Mouse (Mus musculus) liver, postnatal 0 days (tissue): ENCODE data around the gene Cables2. TPM values are rescaled to one million over a fixed set of nuclear protein-coding genes. Genes with fewer than 3 reads are reported as not detected.

Experiments used
- ATAC-seq: fragments of 200-750 bp; cut with Nextera tagmentation; 2 replicates; pipeline ENCODE4 v1.8.0; 2017; ENCODE audit warnings: mild to moderate bottlenecking, moderate library complexity
- DNase-seq: peaks from one replicate; pipeline ENCODE4 v3.0.0-alpha.2; 2016
- H3K27ac ChIP-seq: fragments of 300-500 bp; sonication (generic); 2 replicates; pipeline ENCODE4 v1.5.1; 2014; ENCODE audit warnings: antibody characterized with exemption, moderate library complexity, mild to moderate bottlenecking, low read depth
- H3K27me3 ChIP-seq: fragments of 300-500 bp; sonication (generic); 2 replicates; pipeline ENCODE4 v1.6.1; 2014; ENCODE audit warnings: low read length, control low read depth, mixed read lengths; ENCODE audit not compliant: insufficient read depth
- H3K36me3 ChIP-seq: fragments of 300-500 bp; sonication (generic); replicated peaks from 2 replicates; pipeline ENCODE4 v1.6.1; 2014; ENCODE audit warnings: mild to moderate bottlenecking, control low read depth, low read length, moderate library complexity, mixed read lengths; ENCODE audit not compliant: insufficient read depth
- H3K4me1 ChIP-seq: fragments of 300-500 bp; sonication (generic); 2 replicates; pipeline ENCODE4 v1.6.1; 2014; ENCODE audit warnings: antibody characterized with exemption, mild to moderate bottlenecking, control low read depth; ENCODE audit not compliant: insufficient read depth
- H3K4me2 ChIP-seq: fragments of 300-500 bp; sonication (generic); 2 replicates; pipeline ENCODE4 v1.6.1; 2014; ENCODE audit warnings: low read depth, mild to moderate bottlenecking, low read length, moderate library complexity, mixed read lengths
- H3K4me3 ChIP-seq: fragments of 300-500 bp; sonication (generic); 2 replicates; pipeline ENCODE4 v1.5.1; 2014; ENCODE audit warnings: low read depth, low read length
- H3K9ac ChIP-seq: fragments of 300-500 bp; sonication (generic); replicated peaks from 2 replicates; pipeline ENCODE4 v1.6.1; 2014; ENCODE audit warnings: mild to moderate bottlenecking, moderate library complexity
- H3K9me3 ChIP-seq: fragments of 300-500 bp; sonication (generic); 2 replicates; pipeline ENCODE4 v1.6.1; 2016; ENCODE audit warnings: mild to moderate bottlenecking, control low read depth, low read length, mixed read lengths
- CTCF ChIP-seq: sonication (generic); IDR thresholded peaks from 2 replicates; pipeline ENCODE4 v1.5.1; 2016; ENCODE audit warnings: antibody characterized with exemption, low read depth
- EP300 ChIP-seq: IDR thresholded peaks from 2 replicates; pipeline ENCODE4 v1.6.1; 2016; ENCODE audit warnings: antibody characterized with exemption, low read depth, mild to moderate bottlenecking
- WGBS: fragments of 180-500 bp; shearing (Covaris S2); extraction: QIAGEN DNeasy Blood & Tissue Kit; methylation state at CpG from one replicate; pipeline ENCODE4 v1.1.7; 2014; ENCODE audit not compliant: insufficient replicate concordance; 5-methylcytosine and 5-hydroxymethylcytosine counted together
- polyA plus RNA-seq: library from polyadenylated mRNA; unstranded; fragments of >200 nt; fragmentation: Nextera tagmentation; extraction: Ambion mirVana; gene quantifications from 2 replicates; pipeline ENCODE4 v1.2.1, GENCODE M21; 2015

The Cables2 gene
- polyA plus RNA-seq, 1 experiment from 2014 or later, result 4.7 TPM

GRCm38 (mm10) chr2:180251838-180252237 is 21.5 kb downstream of the Cables2 start:
- H3K27me3 ChIP-seq, result no peaks in the 10 kb centered on the region
- H3K36me3 ChIP-seq, result no peaks in the 10 kb centered on the region
- no peak overlapping the region for H3K27ac ChIP-seq
- H3K9ac ChIP-seq, result no peak overlapping the region
- DNase-seq, result no peak
- H3K4me2 ChIP-seq, result no peak overlapping the region
- H3K4me1 ChIP-seq, result peaks cover 13% of the 10 kb centered on the region
- ATAC-seq, result no peak
- TF ChIP-seq EP300, result no peak
- TF ChIP-seq CTCF, result no peak
- H3K9me3 ChIP-seq, result no peaks in the 10 kb centered on the region
- WGBS, result 78% methylated on average over 3 of the region's 3 CpGs
- H3K4me3 ChIP-seq, result no peak overlapping the region

DNA sequence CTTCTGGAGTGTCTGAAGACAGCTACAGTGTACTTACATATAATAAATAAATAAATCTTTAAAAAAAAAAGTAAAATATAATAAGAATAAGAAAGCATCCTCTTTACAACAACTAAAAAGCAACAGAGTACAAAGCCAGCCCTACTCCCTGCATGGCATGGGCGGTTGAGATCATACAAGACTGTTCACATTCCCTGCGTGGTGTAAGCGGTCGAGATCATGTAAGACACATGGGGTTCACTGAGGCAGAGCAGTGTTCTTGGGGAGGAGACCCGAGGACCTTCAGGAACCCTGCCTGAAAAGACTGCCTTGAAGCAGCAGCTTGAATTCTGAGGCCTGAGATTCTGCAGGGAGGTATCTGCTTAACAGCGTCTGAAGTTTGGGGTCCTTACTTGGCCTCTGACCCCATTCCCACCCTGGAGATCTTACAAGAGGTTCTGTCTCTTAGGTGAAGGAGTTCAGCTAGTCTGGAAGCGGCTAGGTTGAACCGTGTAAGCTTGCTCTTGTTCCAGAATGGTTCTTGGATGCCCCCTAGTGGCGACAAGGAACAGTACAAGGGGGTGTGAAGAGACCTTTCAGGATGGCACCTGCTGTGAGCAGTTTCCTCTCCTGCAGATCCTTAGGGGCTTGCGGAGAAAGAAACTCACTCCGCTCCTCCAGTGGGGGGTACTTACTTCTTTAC is 22.2 kb downstream of the Cables2 start:
- Histone ChIP-seq H3K9me3 (no peaks in the 10 kb centered on the region), H3K27me3 (no peaks in the 10 kb centered on the region), H3K4me1 (peaks cover 6% of the 10 kb centered on the region), H3K9ac (no peak overlapping the region), H3K27ac (no peak overlapping the region), H3K4me3 (no peak overlapping the region), H3K4me2 (no peak overlapping the region), H3K36me3 (no peaks in the 10 kb centered on the region)
- ATAC-seq, result peak; percentile 86
- peak; percentile 78 for DNase-seq
- WGBS, result 29% methylated on average over 11 of the region's 11 CpGs
- TF ChIP-seq EP300 (no peak), CTCF (peak; percentile 99)

- H3K27me3 ChIP-seq, result no peaks in the 10 kb centered on the region
- 61% methylated on average over 9 of the region's 9 CpGs for WGBS
- H3K4me3 ChIP-seq, result no peak overlapping the region
- DNase-seq (peak; percentile 49), ATAC-seq (peak; percentile 60)
- no peaks in the 10 kb centered on the region for H3K9me3 ChIP-seq
- peaks cover 4% of the 10 kb centered on the region; the same call in 1 of the 2 replicates for H3K4me1 ChIP-seq
- H3K9ac ChIP-seq, result no peak overlapping the region
- no peak overlapping the region for H3K27ac ChIP-seq
- no peaks in the 10 kb centered on the region for H3K36me3 ChIP-seq
- no peak overlapping the region for H3K4me2 ChIP-seq
- TF ChIP-seq CTCF, result no peak
- TF ChIP-seq EP300, result no peak
These were observed 24.2 kb downstream of the Cables2 start for GRCm38 (mm10) chr2:180248947-180249660.

- ATAC-seq, result no peak
- Histone ChIP-seq H3K9me3 (no peaks in the 10 kb centered on the region), H3K36me3 (no peaks in the 10 kb centered on the region), H3K9ac (no peak overlapping the region), H3K4me3 (no peak overlapping the region), H3K27me3 (no peaks in the 10 kb centered on the region), H3K4me1 (peaks cover 4% of the 10 kb centered on the region; the same call in 1 of the 2 replicates), H3K27ac (no peak overlapping the region), H3K4me2 (no peak overlapping the region)
- no peak for TF ChIP-seq CTCF
- no peak for TF ChIP-seq EP300
- 82% methylated on average over 5 of the region's 5 CpGs for WGBS
- no peak for DNase-seq
These were observed 25.4 kb downstream of the Cables2 start for GRCm38 (mm10) chr2:180247916-180248315.

- no peak overlapping the region for H3K9ac ChIP-seq
- TF ChIP-seq EP300 (no peak), CTCF (no peak)
- H3K4me1 ChIP-seq, result 0 out of 2 replicates have a peak, but pooled peaks cover 2% of the 10 kb centered on the region
- no peaks in the 10 kb centered on the region for H3K27me3 ChIP-seq
- 75% methylated on average over 4 of the region's 4 CpGs for WGBS
- H3K36me3 ChIP-seq, result no peaks in the 10 kb centered on the region
- no peaks in the 10 kb centered on the region; the same call in 1 of the 2 replicates for H3K9me3 ChIP-seq
- no peak for DNase-seq
- H3K4me2 ChIP-seq, result no peak overlapping the region
- no peak for ATAC-seq
- no peak overlapping the region for H3K4me3 ChIP-seq
- no peak overlapping the region for H3K27ac ChIP-seq
These were observed 30.2 kb downstream of the Cables2 start for GRCm38 (mm10) chr2:180243108-180243507.

DNA sequence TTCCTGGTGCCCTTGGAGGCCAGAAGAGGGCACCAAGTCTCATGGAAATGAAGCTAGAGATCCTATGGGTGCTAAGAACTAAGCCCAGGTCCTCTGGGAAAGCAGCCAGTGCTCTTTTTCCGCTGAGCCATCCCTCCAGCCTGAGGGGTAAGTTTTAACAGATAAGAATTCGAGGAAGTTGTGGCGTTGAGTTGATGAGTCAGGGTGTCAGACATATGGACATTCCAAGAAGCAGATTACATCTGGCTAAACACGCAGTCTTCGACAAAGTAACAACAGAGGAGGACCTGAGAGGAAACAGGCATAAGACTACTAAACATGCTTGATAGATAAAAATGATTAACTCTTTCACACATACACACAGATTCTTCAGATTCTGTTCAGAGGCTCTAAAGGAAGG is 34.7 kb downstream of the Cables2 start:
- DNase-seq, result no peak
- no peaks in the 10 kb centered on the region for H3K36me3 ChIP-seq
- H3K27ac ChIP-seq, result no peak overlapping the region
- H3K4me2 ChIP-seq, result no peak overlapping the region
- no peak overlapping the region for H3K9ac ChIP-seq
- TF ChIP-seq CTCF, result no peak
- peak; percentile 17; the same call in 1 of the 2 replicates for TF ChIP-seq EP300
- peaks cover 22% of the 10 kb centered on the region for H3K4me1 ChIP-seq
- no peaks in the 10 kb centered on the region for H3K27me3 ChIP-seq
- no peak overlapping the region for H3K4me3 ChIP-seq
- 28% methylated on average over 5 of the region's 5 CpGs for WGBS
- ATAC-seq, result no peak
- no peaks in the 10 kb centered on the region; the same call in 1 of the 2 replicates for H3K9me3 ChIP-seq
